Mouse (Mus musculus) heart, adult 2 months (tissue): ENCODE data around the gene Gm8020. TPM values are rescaled to one million over a fixed set of nuclear protein-coding genes. Genes with fewer than 3 reads are reported as not detected.
"Not testable (repeated sequence)": the region's sequence is repeated elsewhere in the genome, so short reads cannot be mapped to it uniquely, and the experiment has no call there.

Source experiments
- DNase-seq, 2 experiments: peaks; one replicate each; pipeline ENCODE4 v3.0.0; 2021
- H3K27ac ChIP-seq: fragments of 200-600 bp; 2 replicates; pipeline ENCODE4 v1.8.1; 2022
- H3K27me3 ChIP-seq: fragments of 200-500 bp; 2 replicates; pipeline ENCODE4 v1.6.1; 2012; ENCODE audit warnings: mild to moderate bottlenecking, low read length, inconsistent platforms, mixed read lengths; ENCODE audit not compliant: control insufficient read depth, insufficient read depth
- H3K36me3 ChIP-seq: fragments of 200-500 bp; 2 replicates; pipeline ENCODE4 v1.6.1; 2012; ENCODE audit warnings: low read length, inconsistent platforms; ENCODE audit not compliant: control insufficient read depth, insufficient read depth
- H3K4me1 ChIP-seq: fragments of 200-500 bp; 2 replicates; pipeline ENCODE4 v1.6.1; 2011; ENCODE audit warnings: low read length; ENCODE audit not compliant: control insufficient read depth, insufficient read depth
- H3K4me3 ChIP-seq: fragments of 200-600 bp; 2 replicates; pipeline ENCODE4 v1.8.1; 2022
- H3K79me2 ChIP-seq: fragments of 200-500 bp; replicated peaks from 2 replicates; pipeline ENCODE4 v1.6.1; 2012; ENCODE audit warnings: mild to moderate bottlenecking, inconsistent platforms, low read length, moderate library complexity, mixed read lengths; ENCODE audit not compliant: control insufficient read depth, insufficient read depth
- H3K9ac ChIP-seq: fragments of 200-500 bp; 2 replicates; pipeline ENCODE4 v1.6.1; 2012; ENCODE audit warnings: low read depth, mild to moderate bottlenecking, control low read depth, inconsistent platforms, low read length, mixed read lengths
- WGBS: fragments of 180-500 bp; shearing (Covaris S2); methylation state at CpG from one replicate; pipeline ENCODE4 v1.1.7; 2018; 5-methylcytosine and 5-hydroxymethylcytosine counted together
- intact Hi-C: fragments of 180-260 bp; cut with DNase I; formaldehyde crosslinking; loops from one replicate; pipeline ENCODE4 v1.15.1; 2025
- long read RNA-seq: library from polyadenylated mRNA; stranded (forward); transcript quantifications from one replicate; pipeline ENCODE4 v2.0.0, GENCODE M21; 2021
- polyA plus RNA-seq: library from polyadenylated mRNA; depleted of rRNA; stranded (reverse); fragments of >200 nt; gene quantifications from 2 replicates; pipeline ENCODE4 v1.2.3, GENCODE M21; 2012; rRNA removed
- total RNA-seq, 2 experiments: library from RNA; stranded (reverse); gene quantifications; 2 replicates each; pipeline ENCODE4 v1.2.3; 2021

Gm8020 gene
- not detected for total RNA-seq
- not detected in 2 replicates for polyA plus RNA-seq
- long read RNA-seq: 0 reads

DNA sequence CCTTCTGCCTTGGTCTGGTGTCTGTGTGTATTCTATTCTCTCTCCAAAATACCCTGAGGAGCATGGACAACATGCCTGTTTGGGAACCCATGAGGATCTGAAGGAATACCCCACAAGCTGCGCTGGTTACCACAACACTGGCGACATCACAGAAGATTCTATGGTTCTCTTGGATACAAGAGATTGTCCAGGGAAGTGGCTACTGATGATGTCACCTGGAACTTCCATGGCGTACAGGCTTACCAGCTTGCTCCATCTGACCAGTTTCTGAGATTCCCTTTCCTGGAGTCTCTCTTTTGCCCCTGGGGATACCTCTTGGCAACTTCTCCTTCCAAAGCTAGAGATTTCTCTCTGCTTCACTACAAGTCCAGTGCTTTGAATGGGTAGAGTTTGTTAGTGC lies at the start of gene Gm8020:
Gm8020 (minus strand) TSS at position 101 of the 400 bp plus-strand sequence.
- 93% methylated on average over 2 of the region's 3 CpGs for WGBS
- intact Hi-C loops, H3K27me3 ChIP-seq, H3K27ac ChIP-seq, H3K36me3 ChIP-seq, H3K4me1 ChIP-seq, DNase-seq, H3K9ac ChIP-seq, H3K4me3 ChIP-seq, H3K79me2 ChIP-seq: not testable (repeated sequence)

DNA sequence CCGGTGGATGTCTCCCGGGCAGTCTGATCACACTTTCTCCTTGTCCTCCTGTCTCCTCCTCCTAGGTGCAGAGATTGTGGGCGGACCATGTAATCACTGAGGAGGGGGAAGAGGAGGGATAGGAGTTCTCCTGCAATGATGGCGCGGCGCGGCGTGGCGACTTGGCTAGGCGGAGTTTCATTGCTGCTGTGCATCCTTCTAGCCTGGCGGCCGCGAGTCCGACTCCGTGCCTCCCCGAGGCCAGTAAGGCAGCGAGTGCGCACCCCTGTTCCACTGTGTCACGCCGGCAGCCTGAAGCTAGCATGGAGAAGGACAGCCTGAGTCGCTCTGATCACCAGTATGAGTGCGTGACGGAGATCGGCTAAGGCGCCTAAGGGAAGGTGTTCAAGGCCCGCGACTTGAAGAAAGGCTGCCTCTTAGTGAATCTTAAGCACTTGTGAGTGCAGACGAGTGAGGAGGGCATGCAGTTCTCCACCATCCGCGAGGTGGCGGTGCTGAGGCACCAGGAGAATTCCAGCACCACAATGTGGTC lies 41.1 kb upstream of the Gm8020 start:
- H3K9ac ChIP-seq, intact Hi-C loops: not testable (repeated sequence)
- DNase-seq: peak in 1 of 2 experiments; percentile 19

DNA sequence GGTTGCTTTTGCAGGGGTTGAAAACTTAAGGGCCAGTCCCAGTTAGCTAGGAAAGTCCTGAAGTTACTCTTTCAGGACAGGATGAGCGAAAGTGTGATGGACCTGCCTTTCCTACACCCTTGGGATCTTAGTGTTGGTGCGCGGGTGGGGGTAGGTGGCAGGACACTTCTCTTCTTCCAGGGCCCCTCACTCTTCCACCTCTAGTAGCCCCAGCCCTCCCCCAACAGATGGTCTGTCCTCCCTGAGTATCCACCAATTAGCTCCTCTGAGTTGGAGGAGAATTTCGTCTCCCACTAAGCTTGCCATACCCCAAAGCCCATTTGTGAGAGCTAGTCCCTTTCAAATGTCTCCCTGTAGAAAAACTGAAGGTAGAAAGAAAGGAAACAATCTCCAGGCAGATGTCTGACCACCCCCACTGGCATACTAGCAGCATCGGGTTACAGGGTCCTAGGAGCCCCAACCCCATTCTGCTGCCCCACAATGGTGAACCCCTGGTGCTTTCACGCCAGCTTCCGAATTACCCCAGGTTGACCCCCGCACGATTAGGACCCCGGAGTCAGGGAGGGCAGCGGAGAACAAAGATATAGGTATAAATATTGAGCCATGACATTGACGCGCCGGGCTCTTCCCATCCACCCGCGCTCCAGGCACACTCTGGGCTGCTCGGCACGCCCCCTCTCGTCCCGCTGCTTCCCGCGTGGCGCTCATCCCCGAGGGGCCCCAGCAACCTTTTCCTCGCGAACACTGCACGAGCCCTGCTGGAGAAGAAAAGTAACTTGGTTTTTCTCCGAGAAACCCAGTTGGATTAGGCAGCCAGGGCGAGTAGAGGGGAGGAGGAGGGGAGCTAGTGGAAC lies 40.4 kb upstream of the Gm8020 start:
- H3K27ac ChIP-seq, H3K4me1 ChIP-seq, H3K27me3 ChIP-seq, H3K79me2 ChIP-seq, H3K9ac ChIP-seq, H3K4me3 ChIP-seq, H3K36me3 ChIP-seq, intact Hi-C loops, DNase-seq: not testable (repeated sequence)
- 17% methylated on average over 25 of the region's 29 CpGs for WGBS

More for the DNA sequence above, 41.1 kb upstream of the Gm8020 start:
- not testable (repeated sequence) for H3K36me3 ChIP-seq, H3K4me1 ChIP-seq, H3K27me3 ChIP-seq, H3K27ac ChIP-seq, H3K4me3 ChIP-seq, H3K79me2 ChIP-seq
- 4% methylated on average over 24 of the region's 31 CpGs for WGBS

DNA sequence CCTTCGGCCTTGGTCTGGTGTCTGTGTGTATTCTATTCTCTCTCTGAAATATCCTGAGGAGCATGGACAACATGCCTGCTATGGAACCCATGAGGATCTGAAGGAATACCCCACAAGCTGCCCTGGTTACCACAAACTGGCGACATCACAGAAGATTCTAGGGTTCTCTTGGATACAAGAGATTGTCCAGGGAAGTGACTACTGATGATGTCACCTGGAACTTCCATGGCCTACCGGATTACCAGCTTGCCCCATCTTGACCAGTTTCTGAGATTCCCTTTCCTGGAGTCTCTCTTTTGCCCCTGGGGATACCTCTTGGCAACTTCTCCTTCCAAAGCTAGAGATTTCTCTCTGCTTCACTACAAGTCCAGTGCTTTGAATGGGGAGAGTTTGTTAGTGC lies 22.0 kb upstream of the Gm8020 start, which contains the start of gene Gm8024:
Gm8024 (minus strand) TSS at position 101 of the 400 bp plus-strand sequence.
- H3K9ac ChIP-seq, H3K79me2 ChIP-seq, H3K27me3 ChIP-seq, H3K4me1 ChIP-seq, H3K4me3 ChIP-seq, H3K36me3 ChIP-seq, DNase-seq, intact Hi-C loops, H3K27ac ChIP-seq: not testable (repeated sequence)
- WGBS: 97% methylated on average over 1 of the region's 3 CpGs

DNA sequence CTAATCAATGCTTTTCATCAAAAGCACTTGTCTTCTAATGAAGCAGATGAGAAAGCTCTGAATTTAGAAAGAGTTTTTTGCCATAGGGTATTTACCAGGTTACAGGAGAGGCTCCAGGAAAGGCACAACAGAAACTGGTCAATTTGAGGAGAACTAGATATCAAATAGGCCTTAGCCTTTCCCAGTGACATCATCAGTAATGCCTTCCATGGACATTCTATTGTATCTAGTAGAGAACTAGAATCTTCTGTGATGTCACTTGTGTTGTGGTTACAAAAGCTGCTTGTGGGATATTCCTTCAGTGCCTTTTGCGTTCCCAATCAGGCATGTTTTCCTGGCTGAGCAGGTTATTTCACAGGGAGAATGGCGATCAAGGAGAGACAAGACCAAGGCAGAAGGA lies 38.6 kb downstream of the Gm8020 start, which contains the start of gene Gm8011:
Gm8011 (plus strand) TSS at position 301 of the 400 bp plus-strand sequence.
- H3K9ac ChIP-seq, H3K4me1 ChIP-seq, H3K27ac ChIP-seq, DNase-seq, intact Hi-C loops, H3K27me3 ChIP-seq, H3K36me3 ChIP-seq, H3K4me3 ChIP-seq, H3K79me2 ChIP-seq: not testable (repeated sequence)
- WGBS: 33% methylated on average over 2 of the region's 2 CpGs

Other genes with a start within 250 kb of the Gm8020 start
- not detected for gene Gm17026, start 242.3 kb downstream of the Gm8020 start, total RNA-seq
- not detected in 2 replicates for gene Gm17026, start 242.3 kb downstream of the Gm8020 start, polyA plus RNA-seq
- gene Gm9611, start 205.0 kb downstream of the Gm8020 start, total RNA-seq: not detected
- not detected in 2 replicates for gene Gm9611, start 205.0 kb downstream of the Gm8020 start, polyA plus RNA-seq
- gene Gm7995, start 192.1 kb downstream of the Gm8020 start, total RNA-seq: not detected
- gene Gm7995, start 192.1 kb downstream of the Gm8020 start, polyA plus RNA-seq: not detected in 2 replicates
- gene Gm8005, start 62.7 kb downstream of the Gm8020 start, total RNA-seq: not detected
- gene Gm8005, start 62.7 kb downstream of the Gm8020 start, polyA plus RNA-seq: not detected in 2 replicates
- gene Gm8011, start 38.5 kb downstream of the Gm8020 start, total RNA-seq: not detected
- gene Gm8011, start 38.5 kb downstream of the Gm8020 start, polyA plus RNA-seq: not detected in 2 replicates
- not detected for gene Gm8024, start 21.9 kb upstream of the Gm8020 start, total RNA-seq
- gene Gm8024, start 21.9 kb upstream of the Gm8020 start, polyA plus RNA-seq: not detected in 2 replicates
- gene Gm17124, start 97.5 kb upstream of the Gm8020 start, total RNA-seq: not detected
- gene Gm17124, start 97.5 kb upstream of the Gm8020 start, polyA plus RNA-seq: not detected in 2 replicates
- not detected for gene Gm3633, start 139.6 kb upstream of the Gm8020 start, total RNA-seq
- gene Gm3633, start 139.6 kb upstream of the Gm8020 start, polyA plus RNA-seq: not detected in 2 replicates
- gene Gm10378, start 153.6 kb upstream of the Gm8020 start, total RNA-seq: not detected
- gene Gm10378, start 153.6 kb upstream of the Gm8020 start, polyA plus RNA-seq: not detected in 2 replicates